Mouse (Mus musculus): Measurements from ENCODE around the gene Vegfd.

GRCm38 (mm10) chrX:164439462-164439861 lies 66.3 kb downstream of the Vegfd start:
- TF ChIP-seq POLR2A (IDR thresholded peaks at IDR 0.05; ENCODE audit: low read depth, low read length) (no peak), CTCF (IDR thresholded peaks at IDR 0.05; ENCODE audit: extremely low read depth, insufficient read depth, insufficient read length, insufficient replicate concordance) (no peak)

All from spleen, adult 2 months (tissue).